Mouse (Mus musculus) forebrain, embryonic 12.5 days (tissue): ENCODE measurements around the gene Evi5l. TPM values are rescaled to one million over a fixed set of nuclear protein-coding genes. Genes with fewer than 3 reads are reported as not detected.

Experiments used
- ATAC-seq: fragments of 200-750 bp; cut with Nextera tagmentation; 2 replicates; pipeline ENCODE4 v1.8.0; 2017; ENCODE audit warnings: moderate TSS enrichment; ENCODE audit not compliant: low FRiP score
- H3K27ac ChIP-seq: fragments of 300-500 bp; sonication (generic); 2 replicates; pipeline ENCODE4 v1.5.1; 2016; ENCODE audit warnings: mild to moderate bottlenecking
- H3K27me3 ChIP-seq: fragments of 300-500 bp; sonication (generic); 2 replicates; pipeline ENCODE4 v1.6.1; 2016; ENCODE audit warnings: mild to moderate bottlenecking
- H3K36me3 ChIP-seq: fragments of 300-500 bp; sonication (generic); replicated peaks from 2 replicates; pipeline ENCODE4 v1.6.1; 2016; ENCODE audit warnings: mild to moderate bottlenecking
- H3K4me1 ChIP-seq: fragments of 300-500 bp; sonication (generic); 2 replicates; pipeline ENCODE4 v1.6.1; 2016
- H3K4me2 ChIP-seq: fragments of 300-500 bp; sonication (generic); 2 replicates; pipeline ENCODE4 v1.6.1; 2016; ENCODE audit warnings: mild to moderate bottlenecking, moderate library complexity
- H3K4me3 ChIP-seq: fragments of 300-500 bp; sonication (generic); replicated peaks from 2 replicates; pipeline ENCODE4 v1.5.1; 2016; ENCODE audit warnings: mild to moderate bottlenecking
- H3K9ac ChIP-seq: fragments of 300-500 bp; sonication (generic); 2 replicates; pipeline ENCODE4 v1.6.1; 2016; ENCODE audit warnings: mild to moderate bottlenecking
- H3K9me3 ChIP-seq: fragments of 300-500 bp; sonication (generic); 2 replicates; pipeline ENCODE4 v1.6.1; 2016
- WGBS: fragments of 180-500 bp; shearing (Covaris S2); methylation state at CpG from one replicate; pipeline ENCODE4 v1.1.7; 2016; 5-methylcytosine and 5-hydroxymethylcytosine counted together
- polyA plus RNA-seq: library from polyadenylated mRNA; unstranded; fragments of >200 nt; fragmentation: Nextera tagmentation; extraction: Ambion mirVana; gene quantifications from 2 replicates; pipeline ENCODE4 v1.2.1, GENCODE M21; 2016

The Evi5l gene
- polyA plus RNA-seq, 1 experiment from 2014 or later = 46.9 TPM

- H3K4me3 ChIP-seq = no peak overlapping the region
- no peak overlapping the region for H3K27ac ChIP-seq
- no peaks in the 10 kb centered on the region for H3K36me3 ChIP-seq
- no peak for ATAC-seq
- no peak overlapping the region for H3K4me2 ChIP-seq
- H3K4me1 ChIP-seq = peaks cover 6% of the 10 kb centered on the region; the same call in 1 of the 2 replicates
- peaks cover 35% of the 10 kb centered on the region for H3K27me3 ChIP-seq
- no peaks in the 10 kb centered on the region for H3K9me3 ChIP-seq
- no peak overlapping the region for H3K9ac ChIP-seq
- 94% methylated on average over 4 of the region's 4 CpGs for WGBS
Measured at GRCm38 (mm10) chr8:4227919-4228318, 61.6 kb downstream of the Evi5l start.

DNA sequence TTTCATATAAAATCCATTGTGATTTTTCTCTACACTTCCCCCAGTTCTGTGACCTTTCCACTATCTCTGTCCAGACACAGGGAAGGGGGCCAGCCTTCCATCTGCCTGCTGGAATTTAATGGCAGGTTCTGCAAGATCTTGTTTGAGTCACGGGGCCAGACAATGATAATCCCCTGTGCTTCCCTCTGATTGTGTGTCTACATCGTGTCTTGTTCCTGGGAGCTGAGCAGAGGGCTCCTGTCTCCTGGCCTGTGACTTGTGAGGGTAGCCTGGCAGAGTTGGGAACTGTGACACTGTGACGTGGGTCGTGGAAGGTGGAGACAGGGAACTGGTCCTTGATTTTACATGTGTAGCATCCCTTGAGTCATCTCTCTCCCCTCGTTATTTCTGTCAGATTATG lies 63.4 kb downstream of the Evi5l start:
- H3K4me3 ChIP-seq = no peak overlapping the region
- 76% methylated on average over 5 of the region's 5 CpGs for WGBS

DNA sequence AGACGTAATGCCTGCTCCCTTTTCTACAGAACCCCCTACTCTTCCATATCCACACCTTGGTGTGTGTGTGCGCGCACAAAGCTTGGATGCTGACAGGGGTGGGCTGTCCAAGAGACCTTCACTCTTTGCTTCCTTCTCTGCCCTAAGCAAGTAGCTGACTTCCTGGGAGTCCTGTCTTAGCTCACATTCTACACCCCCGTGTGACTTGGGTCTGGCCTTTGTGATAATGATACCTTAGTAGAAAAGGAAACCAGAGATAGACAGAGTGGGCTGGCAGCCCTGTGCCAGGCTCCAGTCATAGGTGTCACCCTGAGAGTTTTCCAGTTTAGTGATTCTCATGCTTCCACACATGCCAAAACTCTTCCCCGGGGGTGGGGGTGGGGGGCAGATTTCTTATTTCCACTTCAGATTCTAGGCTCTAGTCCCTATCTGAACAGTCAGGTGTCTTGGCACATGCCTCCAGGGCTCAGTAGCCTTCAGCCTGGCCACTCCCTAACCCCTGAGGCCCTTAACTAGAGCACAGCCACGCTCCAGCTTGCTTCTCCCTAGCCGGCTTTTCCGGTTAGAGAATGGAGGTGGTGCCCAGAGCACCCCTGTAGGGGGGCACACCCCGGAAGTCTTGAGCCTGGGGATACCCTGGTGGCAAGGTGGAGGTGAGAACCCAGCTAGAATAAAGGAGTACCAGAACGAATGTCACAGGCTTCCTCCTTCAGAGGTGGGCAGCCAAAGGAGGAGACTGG lies 64.4 kb downstream of the Evi5l start:
- Histone ChIP-seq H3K4me2 (no peak overlapping the region), H3K27me3 (peaks cover 35% of the 10 kb centered on the region)
- ATAC-seq = no peak

More for the DNA sequence above, 63.4 kb downstream of the Evi5l start:
- H3K27ac ChIP-seq = no peak overlapping the region
- ATAC-seq = no peak
- no peak overlapping the region for H3K4me2 ChIP-seq
- H3K9ac ChIP-seq = no peak overlapping the region
- peaks cover 35% of the 10 kb centered on the region for H3K27me3 ChIP-seq
- no peaks in the 10 kb centered on the region for H3K36me3 ChIP-seq
- no peaks in the 10 kb centered on the region for H3K9me3 ChIP-seq
- peaks cover 6% of the 10 kb centered on the region; the same call in 1 of the 2 replicates for H3K4me1 ChIP-seq

DNA sequence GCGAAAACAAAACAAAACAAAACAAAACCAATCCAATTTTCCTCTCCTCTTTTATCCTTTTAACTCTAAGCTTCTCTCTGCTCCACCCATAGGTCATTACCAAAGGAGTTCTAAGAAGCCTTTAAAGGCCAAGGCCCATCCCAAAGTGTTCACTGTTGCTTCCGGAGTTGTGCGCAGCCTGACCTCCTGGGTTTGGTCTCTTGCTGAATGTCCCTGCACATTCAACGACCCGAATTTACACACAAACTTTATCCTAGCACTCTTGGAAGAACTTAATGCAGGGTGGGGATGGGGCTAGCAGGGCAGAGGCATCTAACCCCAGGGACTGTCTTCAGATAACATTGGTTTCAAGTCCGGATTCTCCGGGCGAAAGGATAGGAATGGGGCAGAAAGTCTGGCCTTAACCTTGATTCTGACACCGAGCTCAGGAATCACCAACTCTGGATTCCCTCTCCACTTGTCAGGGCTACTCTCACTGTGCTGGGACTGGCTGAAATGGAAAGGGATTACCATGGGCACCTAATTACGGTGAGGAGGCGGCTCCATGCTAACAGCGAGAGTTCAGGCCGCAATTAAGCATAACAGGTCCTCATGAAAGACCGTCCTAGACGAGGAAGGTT lies 71.6 kb downstream of the Evi5l start:
- Histone ChIP-seq H3K36me3 (peaks cover 15% of the 10 kb centered on the region), H3K4me3 (peak overlapping the region; percentile 82), H3K9me3 (no peaks in the 10 kb centered on the region), H3K27ac (peak overlapping the region; percentile 96), H3K4me2 (peak overlapping the region; percentile 93), H3K9ac (peak overlapping the region; percentile 68), H3K27me3 (no peaks in the 10 kb centered on the region), H3K4me1 (peaks cover 26% of the 10 kb centered on the region)
- ATAC-seq = no peak
- 16% methylated on average over 15 of the region's 15 CpGs for WGBS

More for the DNA sequence above, 64.4 kb downstream of the Evi5l start:
- H3K4me1 ChIP-seq = peaks cover 6% of the 10 kb centered on the region; the same call in 1 of the 2 replicates
- H3K9me3 ChIP-seq = no peaks in the 10 kb centered on the region
- 58% methylated on average over 10 of the region's 10 CpGs for WGBS
- H3K36me3 ChIP-seq = no peaks in the 10 kb centered on the region
- H3K27ac ChIP-seq = no peak overlapping the region
- 0 out of 2 replicates have a peak overlapping the region, but pooled peaks have one; percentile 12 for H3K9ac ChIP-seq
- no peak overlapping the region for H3K4me3 ChIP-seq

DNA sequence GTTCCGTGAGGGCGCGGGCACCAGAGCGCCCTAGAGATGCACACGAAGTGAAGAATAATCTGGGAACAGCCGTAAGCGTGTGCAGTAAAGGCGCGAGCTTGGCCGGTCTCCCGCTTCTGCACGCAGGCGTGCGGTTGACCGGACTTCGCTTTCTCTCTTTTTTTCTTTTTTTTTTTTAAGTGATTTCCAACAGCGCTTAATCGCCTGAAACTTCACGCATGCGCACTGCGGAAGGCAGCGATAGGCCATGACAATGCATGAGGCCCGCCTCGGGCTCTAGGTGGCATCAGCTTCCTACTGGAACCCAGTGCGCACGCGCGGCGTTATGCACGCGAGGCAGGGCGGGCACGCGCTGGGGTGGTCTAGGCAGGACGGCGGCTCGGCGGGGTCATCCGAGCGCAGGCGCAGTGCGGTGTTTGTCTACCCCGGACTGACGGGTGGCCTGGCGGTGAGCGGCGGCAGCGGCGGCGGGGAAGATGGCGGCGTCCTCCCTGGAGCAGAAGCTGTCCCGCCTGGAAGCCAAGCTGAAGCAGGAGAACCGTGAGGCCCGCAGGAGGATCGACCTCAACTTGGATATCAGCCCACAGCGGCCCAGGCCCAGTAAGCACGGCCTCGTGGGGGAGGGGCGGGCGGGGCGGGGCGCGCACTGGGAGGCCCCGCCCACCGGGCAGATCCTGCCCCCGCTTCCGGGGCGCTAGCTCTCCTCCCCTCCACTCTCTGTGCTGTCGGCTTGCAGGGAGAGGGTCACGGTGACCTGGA lies 72.2 kb downstream of the Evi5l start, which contains the start of the genes Map2k7 and Gm49320:
Gene Map2k7, plus strand, starts transcription at position 307 of the 759 bp plus-strand sequence.
Gene Gm49320, plus strand, starts transcription at position 432 of the 759 bp plus-strand sequence.
- Histone ChIP-seq H3K4me2 (peak within 1 kb of the TSS; percentile 93), H3K9ac (peak within 1 kb of the TSS; percentile 78), H3K4me1 (peaks cover 26% of the 10 kb centered on the region), H3K4me3 (peak within 1 kb of the TSS; percentile 82), H3K36me3 (peaks cover 22% of the 10 kb centered on the region), H3K27ac (peak within 1 kb of the TSS; percentile 96), H3K27me3 (no peaks in the 10 kb centered on the region), H3K9me3 (no peaks in the 10 kb centered on the region)
- peak; percentile 95 for ATAC-seq
- under 1% methylated on average over 67 of the region's 71 CpGs for WGBS

DNA sequence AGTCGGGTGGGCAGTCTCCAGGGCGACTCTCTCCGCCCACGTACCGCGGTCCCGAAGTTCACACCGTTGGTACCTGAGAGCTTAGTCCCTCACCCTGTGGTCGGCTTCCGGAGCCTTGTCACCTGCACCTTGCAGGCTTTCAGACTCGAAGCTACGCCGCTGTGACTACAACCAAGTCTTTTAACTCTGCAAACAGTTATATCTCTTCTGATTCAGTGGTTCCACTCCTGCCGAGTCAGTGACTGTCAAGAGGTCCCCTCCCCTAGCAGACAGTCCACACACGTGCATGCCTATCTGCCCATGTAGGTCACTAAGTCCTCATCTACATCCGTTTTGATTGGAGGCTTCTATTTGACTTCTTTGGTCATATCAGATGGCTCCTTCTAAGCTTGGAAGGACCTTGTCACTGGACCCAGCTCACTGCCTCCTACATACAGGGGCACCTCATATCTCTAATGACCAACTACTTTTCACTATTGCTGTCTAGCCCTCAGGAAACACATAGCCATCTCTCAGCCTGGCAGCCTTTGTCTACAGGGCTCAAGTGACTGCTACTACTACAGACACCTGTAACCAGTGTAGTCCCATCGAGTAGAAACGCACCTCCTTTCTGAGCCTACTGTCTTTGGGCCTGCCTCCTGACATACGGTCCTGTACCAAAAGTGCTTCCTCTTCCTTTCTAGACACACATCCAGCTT lies 73.0 kb downstream of the Evi5l start:
- Histone ChIP-seq H3K4me3 (peak overlapping the region; percentile 82), H3K4me1 (peaks cover 26% of the 10 kb centered on the region), H3K27ac (peak overlapping the region; percentile 91), H3K36me3 (peaks cover 29% of the 10 kb centered on the region), H3K4me2 (peak overlapping the region; percentile 93), H3K27me3 (no peaks in the 10 kb centered on the region), H3K9me3 (no peaks in the 10 kb centered on the region), H3K9ac (peak overlapping the region; percentile 78)
- peak; percentile 23; the same call in 1 of the 2 replicates for ATAC-seq
- 14% methylated on average over 19 of the region's 19 CpGs for WGBS

DNA sequence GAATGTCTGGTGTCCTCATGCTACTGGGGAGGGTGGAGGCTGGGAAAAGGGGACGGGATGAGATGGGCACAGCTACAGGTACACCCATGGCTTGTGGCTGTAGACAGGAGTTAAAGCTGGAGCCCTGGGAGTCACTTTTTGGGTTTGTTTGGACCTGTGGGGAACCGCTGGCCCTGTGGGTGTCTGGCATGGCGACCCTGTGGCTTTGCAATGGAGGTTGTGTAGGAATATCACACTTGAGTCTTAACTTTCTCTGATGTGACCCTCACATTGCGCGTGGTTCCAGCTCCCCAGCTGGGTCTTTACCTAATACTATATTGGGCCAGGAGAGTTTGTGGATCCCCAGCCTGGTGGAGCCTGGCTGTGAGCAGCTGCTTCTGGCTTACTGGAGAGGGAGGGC lies 78.7 kb downstream of the Evi5l start:
- no peak overlapping the region for H3K4me2 ChIP-seq
- peaks cover 21% of the 10 kb centered on the region for H3K27me3 ChIP-seq
- no peak overlapping the region for H3K4me3 ChIP-seq
- ATAC-seq = no peak
- H3K9me3 ChIP-seq = no peaks in the 10 kb centered on the region
- 97% methylated on average over 5 of the region's 5 CpGs for WGBS
- H3K36me3 ChIP-seq = peaks cover 73% of the 10 kb centered on the region
- H3K4me1 ChIP-seq = peaks cover 15% of the 10 kb centered on the region
- H3K27ac ChIP-seq = no peak overlapping the region
- no peak overlapping the region for H3K9ac ChIP-seq

DNA sequence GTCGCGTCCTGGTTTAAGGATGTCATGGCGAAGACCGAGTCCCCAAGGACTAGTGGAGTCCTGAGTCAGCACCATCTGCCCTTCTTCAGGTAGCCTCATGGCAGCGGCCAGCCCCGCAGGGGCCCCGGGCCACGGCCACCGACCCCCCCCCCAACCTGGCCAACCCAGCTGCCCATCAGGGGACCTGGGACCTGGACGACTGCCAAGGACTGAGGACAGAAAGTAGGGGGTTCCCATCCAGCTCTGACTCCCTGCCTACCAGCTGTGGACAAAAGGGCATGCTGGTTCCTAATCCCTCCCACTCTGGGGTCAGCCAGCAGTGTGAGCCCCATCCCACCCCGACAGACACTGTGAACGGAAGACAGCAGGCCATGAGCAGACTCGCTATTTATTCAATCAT lies 79.4 kb downstream of the Evi5l start:
- no peak overlapping the region for H3K4me2 ChIP-seq
- no peak for ATAC-seq
- no peaks in the 10 kb centered on the region for H3K9me3 ChIP-seq
- 85% methylated on average over 13 of the region's 13 CpGs for WGBS
- no peak overlapping the region for H3K9ac ChIP-seq
- peaks cover 14% of the 10 kb centered on the region for H3K4me1 ChIP-seq
- H3K27me3 ChIP-seq = peaks cover 21% of the 10 kb centered on the region
- H3K27ac ChIP-seq = no peak overlapping the region
- H3K36me3 ChIP-seq = peaks cover 73% of the 10 kb centered on the region
- no peak overlapping the region for H3K4me3 ChIP-seq

DNA sequence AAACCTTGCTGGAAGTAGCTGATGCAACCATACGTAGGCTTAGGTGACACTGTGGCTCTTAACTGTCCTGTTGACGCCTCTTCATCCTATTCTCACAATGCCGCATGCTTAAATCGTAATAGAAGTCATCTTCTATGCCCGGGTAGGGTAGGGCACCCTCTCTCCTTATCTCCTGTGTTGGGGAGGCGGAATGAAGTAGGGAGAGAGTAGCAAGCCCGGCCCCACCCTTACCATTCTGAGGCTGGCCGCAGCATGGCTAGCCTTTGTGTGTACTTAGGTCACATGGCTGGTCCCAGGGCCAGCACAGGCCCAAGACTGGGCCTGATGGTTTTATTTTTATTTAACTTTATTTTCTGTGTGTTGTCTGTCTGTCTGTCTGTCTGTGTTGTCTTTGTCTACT lies 80.9 kb downstream of the Evi5l start:
- H3K4me2 ChIP-seq = no peak overlapping the region
- WGBS = 91% methylated on average over 8 of the region's 8 CpGs
- no peak for ATAC-seq
- no peak overlapping the region for H3K9ac ChIP-seq
- no peak overlapping the region for H3K27ac ChIP-seq
- no peaks in the 10 kb centered on the region for H3K9me3 ChIP-seq
- peaks cover 21% of the 10 kb centered on the region for H3K27me3 ChIP-seq
- no peak overlapping the region for H3K4me3 ChIP-seq
- peaks cover 65% of the 10 kb centered on the region for H3K36me3 ChIP-seq
- peaks cover 15% of the 10 kb centered on the region for H3K4me1 ChIP-seq

DNA sequence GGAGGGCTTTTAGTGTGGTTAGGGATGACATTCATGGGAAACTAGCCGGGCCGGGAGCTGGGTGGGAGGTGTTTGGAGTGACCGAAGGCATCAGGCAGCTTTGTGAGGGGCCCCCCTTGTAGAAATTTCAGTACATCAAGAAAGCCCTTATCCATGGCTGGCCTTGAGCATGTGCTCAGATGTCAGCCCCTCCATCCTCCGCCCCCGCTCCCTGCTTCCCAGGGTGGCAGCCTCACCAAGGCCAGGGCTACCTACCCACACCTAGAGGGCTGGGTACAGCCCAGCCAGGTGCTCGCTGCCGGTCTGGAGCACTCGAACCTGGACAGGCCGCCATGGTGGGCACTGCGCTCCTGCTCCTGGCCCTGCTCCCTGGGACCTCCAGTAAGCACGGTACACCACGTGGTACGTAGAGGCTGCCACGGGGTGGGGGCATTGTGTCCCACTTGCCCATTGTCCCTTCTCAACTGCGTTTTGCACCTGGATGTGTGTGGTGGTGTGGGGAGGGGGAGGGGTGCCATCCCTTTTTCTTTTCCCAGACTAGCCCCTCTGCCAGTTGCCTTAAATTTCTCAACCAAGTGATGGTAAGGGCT lies 81.7 kb downstream of the Evi5l start, which contains the start of gene Tgfbr3l:
Gene Tgfbr3l, plus strand, starts transcription at position 264 of the 590 bp plus-strand sequence.
- H3K9ac ChIP-seq = 0 out of 2 replicates have a peak within 1 kb of the TSS, but pooled peaks have one; percentile 29

DNA sequence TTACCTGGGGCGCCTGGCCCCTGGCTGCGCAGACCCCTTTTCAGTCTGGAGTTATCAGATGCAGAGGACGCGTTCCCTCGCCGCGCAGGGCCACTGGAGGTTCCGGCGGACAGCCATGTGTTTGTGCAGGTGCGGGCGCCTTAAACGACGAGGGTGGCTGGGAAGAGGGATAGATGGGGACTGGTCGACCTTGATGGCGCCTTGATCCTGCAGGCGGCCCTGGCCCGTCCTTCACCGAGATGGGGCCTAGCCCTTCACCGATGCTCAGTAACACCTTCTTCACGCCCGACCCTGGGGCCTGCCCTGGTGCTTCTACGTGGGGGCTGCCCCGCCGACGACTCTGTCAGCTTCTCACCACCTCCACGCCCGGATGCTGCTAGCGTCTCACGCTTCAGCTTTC lies 82.8 kb downstream of the Evi5l start:
- Histone ChIP-seq H3K4me3 (no peak overlapping the region), H3K4me2 (0 out of 2 replicates have a peak overlapping the region, but pooled peaks have one; percentile 1), H3K36me3 (peaks cover 46% of the 10 kb centered on the region), H3K4me1 (peaks cover 27% of the 10 kb centered on the region), H3K9ac (0 out of 2 replicates have a peak overlapping the region, but pooled peaks have one; percentile 29), H3K27ac (no peak overlapping the region), H3K9me3 (no peaks in the 10 kb centered on the region), H3K27me3 (peaks cover 21% of the 10 kb centered on the region)
- WGBS = 12% methylated on average over 29 of the region's 29 CpGs
- ATAC-seq = no peak

More for the DNA sequence above, 81.7 kb downstream of the Evi5l start, which contains the start of gene Tgfbr3l:
- Histone ChIP-seq H3K4me3 (no peak within 1 kb of the TSS), H3K27ac (no peak within 1 kb of the TSS), H3K27me3 (peaks cover 21% of the 10 kb centered on the region), H3K9me3 (no peaks in the 10 kb centered on the region), H3K36me3 (peaks cover 57% of the 10 kb centered on the region), H3K4me2 (no peak within 1 kb of the TSS), H3K4me1 (peaks cover 19% of the 10 kb centered on the region)
- ATAC-seq = no peak
- WGBS = 76% methylated on average over 15 of the region's 15 CpGs
